Mouse (Mus musculus): Measurements from ENCODE around the gene Espn.
A peak's percentile ranks its signal among the peaks of the same experiment; 100 is the strongest.

Espn gene

DNA sequence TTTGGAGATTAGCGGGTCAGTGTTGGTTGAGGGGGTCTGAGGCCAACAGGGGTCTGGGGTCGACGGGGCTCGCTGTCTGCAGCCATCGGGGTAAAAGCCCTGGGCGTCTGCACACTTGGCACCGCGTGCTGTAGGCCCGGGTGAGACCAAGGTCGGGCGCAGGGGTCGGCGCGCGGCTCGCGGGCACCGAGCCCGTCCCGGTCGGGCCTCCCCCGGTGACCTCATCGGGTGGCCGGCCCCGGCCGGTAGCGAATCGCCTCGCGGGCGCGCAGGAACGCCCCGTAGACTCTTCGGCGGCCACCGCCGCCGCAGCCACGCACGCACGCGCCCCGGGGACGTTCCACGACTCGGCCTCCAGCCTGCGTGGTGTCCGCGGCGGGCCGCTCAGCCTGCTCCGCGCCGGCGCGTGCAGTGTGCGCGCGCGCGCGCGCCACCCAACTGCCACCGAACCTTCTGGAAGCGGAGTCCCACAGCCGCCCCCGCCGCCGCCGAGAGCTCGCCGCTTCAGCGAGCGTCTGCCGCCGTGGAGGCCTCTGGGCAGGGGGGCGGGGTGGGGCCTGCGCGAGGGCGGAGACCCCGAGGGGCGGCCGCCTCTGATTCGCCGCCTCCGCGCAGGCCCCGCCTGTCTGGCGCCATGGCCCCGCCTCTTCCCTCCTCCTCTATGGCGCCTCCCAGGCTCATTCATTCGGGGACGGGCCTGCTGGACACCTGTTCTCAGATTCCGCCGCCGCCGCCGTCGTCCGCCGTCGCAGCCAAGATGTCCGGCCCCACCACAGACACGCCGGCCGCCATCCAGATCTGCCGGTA is 25.6 kb upstream of the Espn start, which contains the start of gene Acot7:
Gene Acot7 (plus strand): TSS at position 598 of the 807 bp plus-strand sequence.
- DNase-seq: peak; percentile 90 to 96

GRCm38 (mm10) chr4:152177174-152177536 is 25.0 kb upstream of the Espn start:
- no peak for DNase-seq

- DNase-seq: no peak
These were observed 24.5 kb upstream of the Espn start for GRCm38 (mm10) chr4:152176638-152177037.

GRCm38 (mm10) chr4:152173956-152174355 is 21.8 kb upstream of the Espn start:
- no peak for DNase-seq

DNA sequence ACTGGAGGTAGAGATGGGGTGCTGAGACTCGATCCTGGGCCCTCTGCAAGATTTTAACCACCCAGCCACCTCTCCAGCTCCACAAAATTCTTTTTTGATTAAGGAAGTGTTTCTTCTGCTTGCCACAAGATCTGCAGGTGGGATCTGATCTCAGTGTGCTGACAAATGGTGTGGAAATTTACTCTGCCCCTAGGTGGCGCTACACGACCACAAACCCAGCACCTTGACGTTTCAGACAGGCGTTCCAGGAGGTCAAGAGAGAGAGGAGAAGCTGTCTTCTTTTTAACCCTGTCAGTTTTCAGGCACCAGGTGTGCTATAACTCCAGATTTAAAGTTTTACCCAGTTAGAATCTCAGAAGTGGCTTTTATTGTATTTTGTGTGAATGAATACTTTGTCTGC is 20.9 kb upstream of the Espn start:
- DNase-seq: peak; percentile 87 to 94

DNA sequence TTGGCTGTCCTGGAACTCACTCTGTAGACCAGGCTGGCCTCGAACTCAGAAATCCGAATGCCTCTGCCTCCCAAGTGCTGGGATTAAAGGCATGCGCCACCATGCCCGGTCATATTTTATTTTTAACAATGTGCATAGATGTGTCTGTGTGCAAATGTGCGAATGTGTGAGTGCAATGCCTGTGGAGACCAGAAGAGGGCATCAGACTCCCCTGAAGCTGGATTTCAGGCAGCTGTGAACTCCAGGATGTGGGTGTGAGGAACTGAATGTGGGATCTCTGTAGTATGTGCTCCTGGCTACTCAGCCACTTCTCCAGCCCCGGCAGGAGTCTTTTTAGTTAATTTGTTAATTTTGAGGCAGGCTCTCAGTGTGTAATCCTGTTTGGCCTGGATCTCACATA is 19.4 kb upstream of the Espn start:
- no peak for DNase-seq

GRCm38 (mm10) chr4:152170286-152170685 is 18.1 kb upstream of the Espn start:
- DNase-seq: no peak

DNA sequence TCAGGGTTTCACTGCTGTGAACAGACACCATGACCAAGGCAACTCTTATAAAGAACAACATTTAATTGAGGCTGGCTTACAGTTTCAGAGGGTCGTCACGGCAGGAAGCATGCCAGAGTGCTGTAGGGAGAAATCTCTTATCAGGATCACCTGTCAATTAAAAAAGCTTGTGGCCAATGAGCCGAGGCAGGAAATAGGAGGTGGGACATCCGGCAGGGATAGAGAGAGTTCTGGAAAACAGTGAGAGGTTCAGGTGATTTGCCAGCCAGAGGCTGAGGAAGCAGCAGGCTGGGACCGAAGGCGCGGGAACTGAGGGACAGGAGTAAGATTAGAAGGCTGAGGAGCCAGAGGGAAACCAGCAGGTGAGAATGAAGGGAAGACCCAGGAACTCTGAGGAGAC is 16.9 kb upstream of the Espn start:
- no peak for DNase-seq

GRCm38 (mm10) chr4:152168052-152168451 is 15.9 kb upstream of the Espn start:
- DNase-seq: no peak

DNA sequence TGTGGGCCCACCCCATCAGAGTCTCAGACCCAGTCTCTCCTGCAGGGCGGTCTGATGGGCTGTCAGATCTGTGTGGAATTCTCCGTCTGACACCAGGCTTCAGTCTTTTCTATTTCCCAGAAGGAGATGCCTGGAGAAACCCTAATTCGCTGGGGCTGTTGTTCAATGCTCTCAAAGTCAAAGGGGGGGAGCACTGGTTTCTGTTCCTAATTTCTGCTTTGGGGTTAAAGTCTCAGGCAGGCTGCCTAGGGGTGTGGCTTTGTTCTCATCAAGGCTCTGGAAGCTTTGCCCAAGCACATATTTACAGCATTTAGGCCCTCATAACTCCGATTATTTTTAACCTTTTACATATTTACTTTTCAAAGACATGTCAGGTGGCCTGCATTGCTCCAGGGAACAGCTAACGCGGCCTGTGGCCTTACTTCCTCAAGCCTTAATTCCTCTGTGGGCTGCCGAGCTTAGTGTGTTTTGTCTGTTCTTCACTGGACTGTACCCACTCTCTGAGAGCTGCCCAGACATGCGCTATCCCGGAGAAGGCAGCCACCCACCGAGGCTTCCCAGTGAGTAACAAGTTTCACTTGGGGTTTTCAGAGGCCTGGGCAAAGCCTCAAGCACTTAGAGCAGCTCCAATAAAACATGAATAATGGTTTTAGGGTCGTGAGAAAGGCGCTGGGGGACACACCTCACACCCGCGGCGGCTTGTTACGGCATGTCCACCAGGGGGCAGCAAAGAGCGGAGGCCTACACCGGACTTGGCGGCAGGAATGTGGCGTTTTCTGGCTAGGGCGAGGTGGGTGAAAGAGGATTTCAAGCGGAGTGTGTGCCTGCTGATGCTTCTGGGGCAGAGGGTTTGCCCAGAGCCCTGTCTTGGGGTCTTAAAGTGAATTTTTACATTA is 13.1 kb upstream of the Espn start:
- peak; percentile 72 to 75 for DNase-seq

DNA sequence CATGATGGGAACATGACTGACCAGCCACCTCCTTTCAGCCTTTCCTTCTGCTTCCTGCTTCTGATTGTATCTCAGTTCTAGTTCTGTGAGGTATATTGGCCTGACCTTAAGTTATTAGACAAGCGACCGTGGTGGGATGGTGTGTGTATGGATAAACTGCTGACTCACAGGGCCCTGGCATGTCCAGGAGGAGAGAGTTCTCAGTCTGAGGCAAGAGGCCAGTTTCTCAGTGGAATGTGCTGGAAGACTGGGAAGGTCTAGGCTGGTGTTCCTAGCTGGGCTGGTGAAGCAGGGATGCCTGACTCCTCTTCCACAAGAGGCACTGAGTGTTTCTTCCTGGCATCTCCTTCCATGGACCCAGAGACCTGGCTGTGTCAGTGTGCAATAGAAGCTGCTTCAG is 10.6 kb upstream of the Espn start:
- DNase-seq: no peak

GRCm38 (mm10) chr4:152161601-152162000 is 9.4 kb upstream of the Espn start:
- DNase-seq: no peak

DNA sequence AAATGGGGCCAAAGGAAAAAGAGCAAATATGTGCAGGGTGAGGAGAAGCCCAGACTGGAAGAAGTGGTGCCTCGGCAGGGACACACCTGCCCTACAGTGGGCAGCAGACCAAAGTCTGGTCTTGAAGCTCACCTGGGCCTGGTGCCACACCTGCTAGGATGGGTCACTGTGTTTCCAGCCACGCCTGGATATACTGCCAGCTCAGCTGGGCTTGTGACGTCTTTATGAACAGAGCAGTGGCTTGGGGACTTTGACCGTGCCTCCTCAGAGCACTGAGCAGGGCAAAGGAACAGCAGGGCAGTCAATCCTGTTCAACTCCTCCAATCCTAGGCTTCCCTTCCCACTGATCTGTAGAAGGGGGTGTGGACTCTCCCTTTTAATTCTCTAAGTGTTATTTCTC is 8.6 kb upstream of the Espn start:
- DNase-seq: no peak

DNA sequence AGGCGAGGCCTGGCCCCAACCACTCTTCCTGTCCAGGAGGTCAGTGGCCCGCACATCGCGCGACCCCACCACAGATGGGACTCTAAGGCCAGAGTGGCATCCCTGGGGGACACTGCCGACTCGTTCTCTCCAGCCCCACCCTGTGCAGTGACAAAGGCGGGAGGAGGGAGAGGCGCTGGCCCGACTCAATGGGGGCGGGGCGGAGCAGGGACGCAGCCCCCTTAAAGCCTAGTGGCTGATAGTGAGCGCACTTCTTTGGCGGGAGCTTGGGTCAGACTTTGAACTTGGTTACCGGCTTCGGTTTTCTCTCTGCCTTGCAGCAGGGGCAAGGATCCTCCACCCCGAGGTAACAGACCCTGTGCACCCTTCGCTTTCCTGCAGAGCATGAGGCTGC is 7.1 kb upstream of the Espn start:
- no peak for DNase-seq

- no peak for DNase-seq
These were observed 6.6 kb upstream of the Espn start, which contains the start of gene Hes2 for GRCm38 (mm10) chr4:152158585-152159284. Hes2 (plus strand) TSS chr4:152158867.

GRCm38 (mm10) chr4:152157779-152158584 is 5.8 kb upstream of the Espn start:
- DNase-seq: peak; percentile 45 to 54

DNA sequence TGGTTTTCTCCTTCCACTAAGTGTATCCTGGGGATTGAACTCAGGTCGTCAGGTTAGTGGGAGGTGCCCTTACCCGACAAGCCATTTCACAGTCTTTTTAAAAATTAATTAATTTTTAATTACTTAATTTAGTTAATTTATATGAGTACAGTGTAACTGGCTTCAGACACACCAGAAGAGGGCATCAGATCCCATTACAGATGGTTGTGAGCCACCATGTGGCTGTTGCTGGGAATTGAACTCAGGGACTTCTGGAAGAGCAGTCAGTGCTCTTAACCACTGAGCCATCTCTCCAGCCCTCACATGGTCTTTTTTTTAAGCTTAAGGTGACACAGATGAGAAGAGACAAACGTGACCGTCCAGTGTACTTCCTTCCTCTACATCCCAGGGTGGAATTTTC is 2.8 kb upstream of the Espn start:
- DNase-seq: no peak

GRCm38 (mm10) chr4:152153771-152154177 is 1.6 kb upstream of the Espn start:
- peak; percentile 68 to 72 for DNase-seq

- no peak for DNase-seq
These were observed 663 bp downstream of the Espn start for GRCm38 (mm10) chr4:152151451-152151965.

GRCm38 (mm10) chr4:152150546-152150945 is 1.6 kb downstream of the Espn start:
- DNase-seq: no peak

DNA sequence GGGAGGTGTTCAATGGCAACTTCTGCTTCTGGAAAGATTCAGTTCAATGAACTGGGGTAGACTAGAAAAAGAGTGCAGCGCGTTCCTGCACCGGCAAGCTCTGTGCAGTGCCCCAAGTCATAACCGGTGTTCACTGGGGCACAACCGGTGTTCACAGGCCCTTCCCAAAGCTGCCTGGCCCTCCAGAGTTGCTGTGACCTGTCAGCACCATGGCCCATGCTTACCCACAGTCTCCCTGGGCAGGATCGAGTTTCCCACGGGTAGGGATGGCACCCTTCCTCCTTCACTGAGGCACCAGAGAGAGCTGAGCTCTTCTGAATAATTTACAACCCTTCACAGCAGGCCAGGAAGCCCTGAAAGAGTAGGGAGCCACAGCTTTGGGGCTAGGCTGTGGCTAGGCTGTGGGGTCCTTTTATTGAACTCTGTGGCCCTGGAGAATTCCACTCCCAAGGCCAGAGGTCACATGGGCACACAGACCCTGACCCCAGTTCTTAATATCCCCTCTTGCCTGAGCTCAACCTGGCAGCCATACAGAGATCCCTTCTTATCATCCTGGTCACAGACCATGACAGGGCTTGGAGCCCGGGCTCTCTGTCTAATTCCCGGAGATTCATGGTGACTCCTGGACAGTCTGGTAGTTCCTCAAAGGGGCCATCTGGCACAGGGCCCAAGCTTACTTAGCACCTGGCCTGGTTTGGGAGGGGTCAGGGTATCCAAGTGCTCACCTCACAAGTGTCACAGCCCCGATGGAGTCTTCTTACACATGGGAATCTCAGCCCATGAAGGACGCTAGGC is 5.9 kb downstream of the Espn start:
- no peak for DNase-seq
